Mouse (Mus musculus) embryo, embryonic 11.5 days (tissue): Measurements from ENCODE around the gene Apln.
A peak's percentile ranks its signal among the peaks of the same experiment; 100 is the strongest.

Experiments
- DNase-seq: peaks from one replicate; pipeline ENCODE4 v3.0.0-alpha.2; 2012; ENCODE audit warnings: low read depth, low spot score

Apln gene

GRCm38 (mm10) chrX:48034144-48035113 is at the start of gene Apln:
TSS of gene Apln (minus strand) at chrX:48034853.
- no peak for DNase-seq

GRCm38 (mm10) chrX:48082364-48082763 is 47.7 kb upstream of the Apln start:
- no peak for DNase-seq

- no peak for DNase-seq
Measured at GRCm38 (mm10) chrX:48076806-48077425, 42.3 kb upstream of the Apln start.

GRCm38 (mm10) chrX:48074691-48075090 is 40.0 kb upstream of the Apln start:
- no peak for DNase-seq

- no peak for DNase-seq
Measured at GRCm38 (mm10) chrX:48072401-48072800, 37.7 kb upstream of the Apln start.

- no peak for DNase-seq
Measured at GRCm38 (mm10) chrX:48071961-48072360, 37.3 kb upstream of the Apln start.

- DNase-seq, result no peak
Measured at GRCm38 (mm10) chrX:48066891-48067290, 32.2 kb upstream of the Apln start.

- no peak for DNase-seq
Measured at GRCm38 (mm10) chrX:48064166-48064853, 29.7 kb upstream of the Apln start.

- no peak for DNase-seq
Measured at GRCm38 (mm10) chrX:48062481-48062880, 27.8 kb upstream of the Apln start.

- DNase-seq, result peak; percentile 22
Measured at GRCm38 (mm10) chrX:48054186-48055015, 19.7 kb upstream of the Apln start.

- no peak for DNase-seq
Measured at GRCm38 (mm10) chrX:48053743-48054142, 19.1 kb upstream of the Apln start.

GRCm38 (mm10) chrX:48046315-48046714 is 11.7 kb upstream of the Apln start:
- DNase-seq, result no peak

GRCm38 (mm10) chrX:48044261-48044660 is 9.6 kb upstream of the Apln start:
- no peak for DNase-seq

- no peak for DNase-seq
Measured at GRCm38 (mm10) chrX:48042748-48043147, 8.1 kb upstream of the Apln start.

GRCm38 (mm10) chrX:48040379-48040778 is 5.7 kb upstream of the Apln start:
- no peak for DNase-seq

GRCm38 (mm10) chrX:48033766-48034143 is 898 bp downstream of the Apln start:
- no peak for DNase-seq

GRCm38 (mm10) chrX:48033024-48033423 is 1.6 kb downstream of the Apln start:
- DNase-seq, result no peak

GRCm38 (mm10) chrX:48031866-48032265 is 2.8 kb downstream of the Apln start:
- DNase-seq, result no peak

- no peak for DNase-seq
Measured at GRCm38 (mm10) chrX:48030593-48030992, 4.1 kb downstream of the Apln start.

GRCm38 (mm10) chrX:48022811-48023210 is 11.8 kb downstream of the Apln start:
- no peak for DNase-seq

- DNase-seq, result peak; percentile 48
Measured at GRCm38 (mm10) chrX:48019940-48020339, 14.7 kb downstream of the Apln start.
